Mouse (Mus musculus): ENCODE data around the gene Cracr2a. TPM values are rescaled to one million over a fixed set of nuclear protein-coding genes. Genes with fewer than 3 reads are reported as not detected.
A peak's percentile ranks its signal among the peaks of the same experiment; 100 is the strongest.

Cracr2a gene
- polyA plus RNA-seq, 1 experiment from 2014 or later = 0.41 TPM

DNA sequence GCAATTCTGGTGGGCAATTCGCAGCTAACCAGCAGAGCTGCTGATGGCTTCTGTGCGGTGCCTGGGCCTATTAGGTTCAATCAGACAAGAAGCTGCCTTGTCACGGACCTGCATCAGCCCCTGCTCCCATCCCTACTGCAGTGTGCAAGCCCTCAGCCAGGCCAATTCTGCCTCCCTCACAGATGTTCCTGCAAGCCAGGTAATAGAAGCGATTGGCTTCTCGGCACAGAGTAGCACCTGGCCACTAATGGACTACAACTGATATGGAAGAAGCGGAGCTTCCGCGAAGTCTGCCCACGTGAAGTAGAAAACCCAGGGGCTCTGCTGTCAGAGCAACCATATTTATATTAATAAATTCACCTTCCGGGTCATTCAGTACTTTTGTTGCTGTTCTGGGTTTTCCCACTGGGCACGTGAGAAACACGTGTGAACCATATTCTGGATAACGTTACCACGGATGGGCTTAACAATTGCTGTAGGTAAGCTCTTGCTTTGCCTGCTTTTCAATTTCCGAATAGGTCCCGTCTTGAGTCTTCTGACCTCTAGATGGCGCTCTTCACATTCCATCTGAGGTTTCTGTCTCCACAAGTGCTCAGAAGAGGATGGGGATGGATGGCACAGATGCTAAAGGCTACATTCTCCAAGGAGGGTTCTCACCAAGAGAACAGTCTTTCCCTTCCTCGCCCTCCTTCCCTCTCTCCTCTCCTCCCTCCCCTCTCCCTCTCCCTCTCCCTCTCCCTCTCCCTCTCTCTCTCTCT is 19.3 kb upstream of the Cracr2a start:
- H3K4me1 ChIP-seq (ENCODE audit: control insufficient read depth, insufficient read depth, low read length) = 0 out of 2 replicates have a peak, but pooled peaks cover 2% of the 10 kb centered on the region
- H3K9me3 ChIP-seq (ENCODE audit: control insufficient read depth, low read length) = no peaks in the 10 kb centered on the region
- 0 out of 2 replicates have a peak overlapping the region, but pooled peaks have one; percentile 14 for H3K9ac ChIP-seq (replicated peaks; ENCODE audit: low read length)
- H3K36me3 ChIP-seq (ENCODE audit: control insufficient read depth, insufficient read depth, low read length) = no peaks in the 10 kb centered on the region
- H3K27ac ChIP-seq (replicated peaks; ENCODE audit: low read depth, low read length) = 0 out of 2 replicates have a peak overlapping the region, but pooled peaks have one; percentile 5
- H3K4me2 ChIP-seq (ENCODE audit: low read length) = no peak overlapping the region
- H3K27me3 ChIP-seq (ENCODE audit: control insufficient read depth, insufficient read depth, low read length) = no peaks in the 10 kb centered on the region
- WGBS = 33% methylated on average over 18 of the region's 18 CpGs
- ATAC-seq (ENCODE audit: low FRiP score, low TSS enrichment) = peak; percentile 72; the same call in 1 of the 2 replicates
- no peak overlapping the region for H3K4me3 ChIP-seq (replicated peaks; ENCODE audit: low read depth, low read length)
- DNase-seq = peak; percentile 94

DNA sequence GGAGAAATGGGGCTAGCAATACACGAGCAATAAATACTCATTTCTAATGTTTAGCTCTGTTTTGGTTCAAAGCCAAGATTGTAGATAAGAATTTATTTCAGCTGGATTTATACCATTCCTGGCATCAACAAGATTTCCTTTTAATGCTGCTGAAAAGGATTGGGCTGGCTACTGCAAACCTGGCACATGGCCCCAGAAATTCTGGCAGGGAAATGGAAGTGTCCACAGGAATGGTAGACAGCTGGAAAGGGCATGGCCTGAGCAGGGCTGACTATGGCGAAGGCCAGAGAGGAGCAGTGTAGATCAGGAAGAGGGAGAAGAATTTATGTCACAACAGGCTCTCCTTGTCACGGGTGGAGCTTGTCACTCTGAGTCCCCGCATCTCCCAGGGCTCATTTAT is 14.5 kb upstream of the Cracr2a start:
- no peak overlapping the region for H3K9ac ChIP-seq (replicated peaks; ENCODE audit: low read length)
- H3K4me3 ChIP-seq (replicated peaks; ENCODE audit: low read depth, low read length) = no peak overlapping the region
- no peaks in the 10 kb centered on the region for H3K9me3 ChIP-seq (ENCODE audit: control insufficient read depth, low read length)
- no peaks in the 10 kb centered on the region for H3K27me3 ChIP-seq (ENCODE audit: control insufficient read depth, insufficient read depth, low read length)
- H3K36me3 ChIP-seq (ENCODE audit: control insufficient read depth, insufficient read depth, low read length) = no peaks in the 10 kb centered on the region
- H3K4me2 ChIP-seq (ENCODE audit: low read length) = no peak overlapping the region
- DNase-seq (peak; percentile 21), ATAC-seq (ENCODE audit: low FRiP score, low TSS enrichment) (no peak)
- H3K27ac ChIP-seq (replicated peaks; ENCODE audit: low read depth, low read length) = no peak overlapping the region
- WGBS = 69% methylated on average over 4 of the region's 4 CpGs
- 0 out of 2 replicates have a peak, but pooled peaks cover 2% of the 10 kb centered on the region for H3K4me1 ChIP-seq (ENCODE audit: control insufficient read depth, insufficient read depth, low read length)

DNA sequence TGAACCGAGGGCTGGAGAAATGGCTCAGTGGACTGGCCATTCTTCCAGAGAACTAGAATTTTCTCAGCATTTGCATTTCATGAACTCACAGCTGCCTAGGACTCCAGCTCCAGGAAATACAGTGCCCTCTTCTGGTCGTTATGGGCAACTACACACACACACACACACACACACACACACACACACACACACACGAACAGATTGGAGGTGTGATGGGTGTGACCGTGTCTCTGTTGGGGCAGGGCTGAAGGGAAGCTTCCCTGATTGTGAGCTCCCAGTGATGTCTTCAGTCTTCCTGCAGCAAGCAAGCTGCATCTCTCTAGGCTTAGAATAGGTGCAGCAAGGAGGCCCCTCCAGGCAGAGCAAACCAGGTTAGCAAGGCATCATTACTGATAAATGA is 8.2 kb upstream of the Cracr2a start:
- H3K9me3 ChIP-seq (ENCODE audit: control insufficient read depth, low read length) = no peaks in the 10 kb centered on the region
- H3K27me3 ChIP-seq (ENCODE audit: control insufficient read depth, insufficient read depth, low read length) = no peaks in the 10 kb centered on the region
- no peak overlapping the region for H3K27ac ChIP-seq (replicated peaks; ENCODE audit: low read depth, low read length)
- no peaks in the 10 kb centered on the region for H3K36me3 ChIP-seq (ENCODE audit: control insufficient read depth, insufficient read depth, low read length)
- no peak overlapping the region for H3K4me2 ChIP-seq (ENCODE audit: low read length)
- H3K9ac ChIP-seq (replicated peaks; ENCODE audit: low read length) = no peak overlapping the region
- H3K4me1 ChIP-seq (ENCODE audit: control insufficient read depth, insufficient read depth, low read length) = no peaks in the 10 kb centered on the region
- no peak overlapping the region for H3K4me3 ChIP-seq (replicated peaks; ENCODE audit: low read depth, low read length)
- ATAC-seq (ENCODE audit: low FRiP score, low TSS enrichment) = no peak
- WGBS = 84% methylated on average over 4 of the region's 4 CpGs
- DNase-seq = no peak

DNA sequence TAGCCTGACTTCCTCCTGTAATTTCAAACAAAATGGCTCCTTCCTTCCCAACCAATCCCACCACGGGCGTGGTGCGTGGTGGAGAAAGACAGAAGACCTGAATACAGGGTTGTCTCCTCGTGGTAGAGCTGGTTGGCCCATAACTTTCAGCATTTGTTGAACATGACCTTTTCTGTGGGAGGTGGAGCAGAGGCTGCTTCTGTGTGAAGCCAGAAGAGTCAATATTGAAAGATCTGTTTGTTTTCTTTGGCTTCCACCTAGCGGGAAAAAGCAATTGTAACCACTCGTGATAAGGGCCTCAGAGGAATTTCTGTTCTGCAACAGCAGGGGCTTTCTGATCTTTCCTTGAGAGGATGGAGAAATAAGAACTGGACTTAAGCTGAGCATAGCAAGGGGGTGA is 5.6 kb upstream of the Cracr2a start:
- 82% methylated on average over 6 of the region's 6 CpGs for WGBS
- no peak for ATAC-seq (ENCODE audit: low FRiP score, low TSS enrichment)

DNA sequence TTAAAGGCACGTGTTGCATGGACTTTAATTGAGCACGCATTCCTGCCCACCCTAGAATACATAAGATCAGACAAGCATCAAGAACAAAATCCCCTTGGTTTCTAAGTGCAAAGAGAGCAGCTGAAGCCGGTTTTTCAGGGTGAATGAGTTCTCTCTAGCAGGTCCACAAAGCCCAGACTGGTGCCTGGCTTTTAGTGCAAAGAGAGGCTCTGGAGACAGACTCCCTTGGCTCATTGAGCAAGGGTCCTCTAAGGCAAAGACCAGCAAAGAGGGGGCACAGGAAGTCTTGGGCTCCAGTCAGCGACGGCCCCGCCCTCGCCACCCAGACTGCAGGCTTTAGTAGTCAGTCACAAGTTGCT is 287 bp upstream of the Cracr2a start:
- H3K27me3 ChIP-seq (ENCODE audit: control insufficient read depth, insufficient read depth, low read length) = no peaks in the 10 kb centered on the region
- 10% methylated on average over 7 of the region's 7 CpGs for WGBS
- ATAC-seq (ENCODE audit: low FRiP score, low TSS enrichment) (no peak), DNase-seq (no peak)
- H3K4me2 ChIP-seq (ENCODE audit: low read length) = peak overlapping the region; percentile 79
- H3K9ac ChIP-seq (replicated peaks; ENCODE audit: low read length) = peak overlapping the region; percentile 49
- H3K4me3 ChIP-seq (replicated peaks; ENCODE audit: low read depth, low read length) = peak overlapping the region; percentile 35
- no peaks in the 10 kb centered on the region for H3K9me3 ChIP-seq (ENCODE audit: control insufficient read depth, low read length)
- H3K27ac ChIP-seq (replicated peaks; ENCODE audit: low read depth, low read length) = no peak overlapping the region
- H3K36me3 ChIP-seq (ENCODE audit: control insufficient read depth, insufficient read depth, low read length) = no peaks in the 10 kb centered on the region
- peaks cover 6% of the 10 kb centered on the region for H3K4me1 ChIP-seq (ENCODE audit: control insufficient read depth, insufficient read depth, low read length)

More for the DNA sequence above, 5.6 kb upstream of the Cracr2a start:
- Histone ChIP-seq H3K36me3 (ENCODE audit: control insufficient read depth, insufficient read depth, low read length) (no peaks in the 10 kb centered on the region), H3K27ac (replicated peaks; ENCODE audit: low read depth, low read length) (no peak overlapping the region), H3K9me3 (ENCODE audit: control insufficient read depth, low read length) (no peaks in the 10 kb centered on the region), H3K4me1 (ENCODE audit: control insufficient read depth, insufficient read depth, low read length) (no peaks in the 10 kb centered on the region), H3K4me3 (replicated peaks; ENCODE audit: low read depth, low read length) (no peak overlapping the region), H3K9ac (replicated peaks; ENCODE audit: low read length) (no peak overlapping the region), H3K4me2 (ENCODE audit: low read length) (no peak overlapping the region), H3K27me3 (ENCODE audit: control insufficient read depth, insufficient read depth, low read length) (no peaks in the 10 kb centered on the region)
- no peak for DNase-seq

DNA sequence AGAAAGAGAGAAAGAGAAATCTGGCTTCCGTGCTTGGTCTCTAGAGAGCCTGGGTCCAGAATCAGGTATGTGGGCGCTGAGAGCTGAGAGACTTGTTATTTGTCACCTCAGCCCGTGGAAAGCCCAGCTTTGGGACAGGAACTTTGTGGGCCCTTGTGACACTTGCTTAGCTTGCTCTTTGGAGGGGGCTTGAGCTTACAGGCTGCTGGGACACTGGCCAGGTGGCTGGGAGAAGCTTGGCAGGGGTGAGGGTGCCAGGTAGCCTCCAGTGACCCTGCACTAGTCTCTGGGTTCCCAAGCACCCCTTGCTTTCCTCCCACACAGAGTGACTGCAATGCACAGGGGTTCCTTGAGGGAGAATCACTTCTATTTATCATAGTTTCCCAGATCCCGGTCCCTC is 2.4 kb downstream of the Cracr2a start:
- 78% methylated on average over 4 of the region's 4 CpGs for WGBS
- DNase-seq (no peak), ATAC-seq (ENCODE audit: low FRiP score, low TSS enrichment) (no peak)
- Histone ChIP-seq H3K27me3 (ENCODE audit: control insufficient read depth, insufficient read depth, low read length) (no peaks in the 10 kb centered on the region), H3K4me3 (replicated peaks; ENCODE audit: low read depth, low read length) (no peak overlapping the region), H3K27ac (replicated peaks; ENCODE audit: low read depth, low read length) (no peak overlapping the region), H3K9ac (replicated peaks; ENCODE audit: low read length) (no peak overlapping the region), H3K4me1 (ENCODE audit: control insufficient read depth, insufficient read depth, low read length) (peaks cover 6% of the 10 kb centered on the region), H3K4me2 (ENCODE audit: low read length) (no peak overlapping the region), H3K9me3 (ENCODE audit: control insufficient read depth, low read length) (no peaks in the 10 kb centered on the region), H3K36me3 (ENCODE audit: control insufficient read depth, insufficient read depth, low read length) (no peaks in the 10 kb centered on the region)

DNA sequence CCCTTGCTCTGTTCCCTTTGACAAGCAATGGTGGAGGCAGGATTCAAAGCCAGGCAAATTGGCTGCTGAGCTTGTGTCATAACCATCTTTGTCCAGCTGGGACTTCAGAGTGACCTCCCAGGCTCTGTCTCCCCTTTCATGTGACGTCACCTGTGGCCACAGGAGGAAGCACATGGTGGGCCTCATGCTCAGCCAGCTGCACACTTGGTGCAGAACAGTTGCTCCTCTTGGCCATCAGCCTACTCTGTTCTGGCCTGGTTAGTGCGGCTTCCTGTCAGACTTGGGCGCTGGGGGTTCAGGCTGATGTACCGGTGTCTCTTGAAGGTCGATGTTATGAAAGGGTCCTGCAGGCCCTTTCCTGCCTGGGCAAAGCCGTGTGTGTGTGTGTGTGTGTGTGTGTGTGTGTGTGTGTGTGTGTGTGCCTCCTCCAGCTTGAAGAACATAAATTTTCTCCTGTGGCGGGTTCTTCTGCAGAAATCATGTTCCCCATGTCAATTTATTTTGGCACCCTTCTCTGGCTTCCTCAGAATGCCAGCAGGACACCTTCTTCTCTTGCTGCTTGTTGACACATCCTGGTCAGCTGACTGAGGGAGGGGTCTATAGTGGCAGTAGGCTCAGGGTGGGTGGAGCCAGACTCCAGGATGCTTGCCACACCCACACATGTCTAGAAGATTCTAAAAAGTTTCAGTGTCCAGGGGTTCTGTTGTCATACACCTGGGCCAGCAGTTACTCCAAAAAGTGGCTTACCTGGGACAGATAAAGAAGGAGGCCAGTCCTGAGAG is 5.0 kb downstream of the Cracr2a start:
- Histone ChIP-seq H3K9ac (replicated peaks; ENCODE audit: low read length) (no peak overlapping the region), H3K4me3 (replicated peaks; ENCODE audit: low read depth, low read length) (no peak overlapping the region), H3K36me3 (ENCODE audit: control insufficient read depth, insufficient read depth, low read length) (no peaks in the 10 kb centered on the region), H3K9me3 (ENCODE audit: control insufficient read depth, low read length) (no peaks in the 10 kb centered on the region), H3K4me1 (ENCODE audit: control insufficient read depth, insufficient read depth, low read length) (peaks cover 3% of the 10 kb centered on the region), H3K27ac (replicated peaks; ENCODE audit: low read depth, low read length) (no peak overlapping the region), H3K4me2 (ENCODE audit: low read length) (no peak overlapping the region), H3K27me3 (ENCODE audit: control insufficient read depth, insufficient read depth, low read length) (no peaks in the 10 kb centered on the region)
- ATAC-seq (ENCODE audit: low FRiP score, low TSS enrichment) (no peak), DNase-seq (no peak)
- WGBS = 90% methylated on average over 7 of the region's 7 CpGs

DNA sequence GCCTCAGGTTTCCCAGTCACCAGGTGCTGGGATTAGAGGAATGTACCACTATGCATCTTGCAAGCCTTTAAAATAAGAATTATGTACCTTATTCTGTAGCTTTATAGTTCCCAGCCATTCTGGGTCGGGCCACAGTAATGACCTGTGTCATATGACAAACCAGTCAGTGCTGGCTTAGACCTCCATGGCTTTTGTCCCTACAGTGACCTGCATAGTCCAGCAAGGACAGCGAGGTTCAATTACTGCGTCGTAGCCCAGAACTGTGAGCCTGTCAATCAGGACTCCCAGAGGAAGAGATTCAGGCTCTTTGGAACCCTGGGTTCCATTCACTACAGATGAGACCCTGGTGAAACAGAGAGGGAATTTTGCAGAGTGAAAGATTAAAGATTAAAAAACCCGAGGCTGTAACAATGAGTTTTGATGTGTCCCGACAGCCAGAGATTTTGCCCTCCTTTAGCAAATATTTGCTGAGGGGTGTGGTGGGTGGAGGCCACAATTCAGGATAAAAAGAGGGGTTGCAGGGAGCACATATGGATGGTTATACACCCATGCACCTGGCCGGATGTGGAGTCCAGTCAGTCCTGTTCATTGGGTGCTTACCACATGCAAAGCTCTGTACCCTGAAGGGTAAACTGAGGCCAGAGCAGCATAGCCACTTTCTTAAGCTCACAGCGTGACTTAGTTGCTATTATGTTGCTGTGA is 10.9 kb downstream of the Cracr2a start:
- Histone ChIP-seq H3K4me3 (replicated peaks; ENCODE audit: low read depth, low read length) (no peak overlapping the region), H3K9ac (replicated peaks; ENCODE audit: low read length) (no peak overlapping the region), H3K4me2 (ENCODE audit: low read length) (no peak overlapping the region), H3K36me3 (ENCODE audit: control insufficient read depth, insufficient read depth, low read length) (no peaks in the 10 kb centered on the region), H3K9me3 (ENCODE audit: control insufficient read depth, low read length) (no peaks in the 10 kb centered on the region), H3K27ac (replicated peaks; ENCODE audit: low read depth, low read length) (no peak overlapping the region), H3K27me3 (ENCODE audit: control insufficient read depth, insufficient read depth, low read length) (no peaks in the 10 kb centered on the region), H3K4me1 (ENCODE audit: control insufficient read depth, insufficient read depth, low read length) (no peaks in the 10 kb centered on the region)
- 65% methylated on average over 8 of the region's 8 CpGs for WGBS
- ATAC-seq (ENCODE audit: low FRiP score, low TSS enrichment) (no peak), DNase-seq (no peak)
